Mouse (Mus musculus): ENCODE data around the gene Dstyk. TPM values are rescaled to one million over a fixed set of nuclear protein-coding genes. Genes with fewer than 3 reads are reported as not detected.

The Dstyk gene
- polyA plus RNA-seq, 1 experiment from 2014 or later: 8.6 TPM

- Histone ChIP-seq H3K4me1 (replicated peaks) (peaks cover 54% of the 10 kb centered on the region), H3K27ac (replicated peaks) (no peak overlapping the region; the same call in 1 of the 2 replicates), H3K4me3 (no peak overlapping the region), H3K4me2 (no peak overlapping the region; the same call in 1 of the 2 replicates), H3K36me3 (peaks cover 15% of the 10 kb centered on the region), H3K9me3 (no peaks in the 10 kb centered on the region), H3K27me3 (no peaks in the 10 kb centered on the region), H3K9ac (no peak overlapping the region)
- ATAC-seq (ENCODE audit: low FRiP score, low read depth): no peak
- WGBS: 60% methylated on average over 7 of the region's 7 CpGs
These were observed 40.3 kb upstream of the Dstyk start for GRCm38 (mm10) chr1:132377055-132377365.

GRCm38 (mm10) chr1:132377811-132378210 is 39.5 kb upstream of the Dstyk start:
- no peak overlapping the region for H3K9ac ChIP-seq
- H3K36me3 ChIP-seq: peaks cover 15% of the 10 kb centered on the region
- H3K27me3 ChIP-seq: no peaks in the 10 kb centered on the region
- H3K9me3 ChIP-seq: no peaks in the 10 kb centered on the region
- no peak for ATAC-seq (ENCODE audit: low FRiP score, low read depth)
- peaks cover 47% of the 10 kb centered on the region for H3K4me1 ChIP-seq (replicated peaks)
- H3K4me3 ChIP-seq: no peak overlapping the region
- no peak overlapping the region for H3K4me2 ChIP-seq
- 89% methylated on average over 3 of the region's 3 CpGs for WGBS
- H3K27ac ChIP-seq (replicated peaks): no peak overlapping the region

- H3K4me1 ChIP-seq (replicated peaks): peaks cover 37% of the 10 kb centered on the region
- 80% methylated on average over 27 of the region's 27 CpGs for WGBS
These were observed 36.7 kb upstream of the Dstyk start for GRCm38 (mm10) chr1:132380550-132381100.

GRCm38 (mm10) chr1:132381929-132382328 is 35.4 kb upstream of the Dstyk start:
- peaks cover 40% of the 10 kb centered on the region for H3K4me1 ChIP-seq (replicated peaks)
- no peak overlapping the region for H3K4me3 ChIP-seq
- H3K9me3 ChIP-seq: no peaks in the 10 kb centered on the region
- no peaks in the 10 kb centered on the region for H3K27me3 ChIP-seq
- ATAC-seq (ENCODE audit: low FRiP score, low read depth): no peak
- 59% methylated on average over 10 of the region's 10 CpGs for WGBS
- peaks cover 15% of the 10 kb centered on the region for H3K36me3 ChIP-seq
- no peak overlapping the region for H3K9ac ChIP-seq
- no peak overlapping the region for H3K4me2 ChIP-seq
- H3K27ac ChIP-seq (replicated peaks): no peak overlapping the region

More at GRCm38 (mm10) chr1:132380550-132381100, 36.7 kb upstream of the Dstyk start:
- no peaks in the 10 kb centered on the region for H3K27me3 ChIP-seq
- peaks cover 15% of the 10 kb centered on the region for H3K36me3 ChIP-seq
- no peak overlapping the region for H3K9ac ChIP-seq
- no peaks in the 10 kb centered on the region for H3K9me3 ChIP-seq
- no peak overlapping the region for H3K4me2 ChIP-seq
- no peak for ATAC-seq (ENCODE audit: low FRiP score, low read depth)
- no peak overlapping the region for H3K27ac ChIP-seq (replicated peaks)
- no peak overlapping the region for H3K4me3 ChIP-seq

- Histone ChIP-seq H3K4me3 (no peak overlapping the region), H3K4me1 (replicated peaks) (peaks cover 52% of the 10 kb centered on the region), H3K27ac (replicated peaks) (no peak overlapping the region), H3K36me3 (peaks cover 15% of the 10 kb centered on the region), H3K9ac (no peak overlapping the region), H3K4me2 (no peak overlapping the region), H3K9me3 (no peaks in the 10 kb centered on the region), H3K27me3 (no peaks in the 10 kb centered on the region)
- WGBS: 76% methylated on average over 8 of the region's 8 CpGs
- no peak for ATAC-seq (ENCODE audit: low FRiP score, low read depth)
These were observed 33.3 kb upstream of the Dstyk start for GRCm38 (mm10) chr1:132384001-132384554.

GRCm38 (mm10) chr1:132385266-132385665 is 32.1 kb upstream of the Dstyk start:
- H3K27me3 ChIP-seq: no peaks in the 10 kb centered on the region
- H3K27ac ChIP-seq (replicated peaks): peak overlapping the region; percentile 35
- no peaks in the 10 kb centered on the region for H3K9me3 ChIP-seq
- peak; percentile 40; the same call in 1 of the 2 replicates for ATAC-seq (ENCODE audit: low FRiP score, low read depth)
- no peak overlapping the region for H3K4me3 ChIP-seq
- peak overlapping the region; percentile 13; the same call in 1 of the 2 replicates for H3K4me2 ChIP-seq
- H3K4me1 ChIP-seq (replicated peaks): peaks cover 64% of the 10 kb centered on the region
- H3K9ac ChIP-seq: no peak overlapping the region
- 39% methylated on average over 14 of the region's 14 CpGs for WGBS
- peaks cover 4% of the 10 kb centered on the region for H3K36me3 ChIP-seq

- Histone ChIP-seq H3K9ac (no peak overlapping the region), H3K27ac (replicated peaks) (peak overlapping the region; percentile 35), H3K27me3 (no peaks in the 10 kb centered on the region), H3K4me2 (0 out of 2 replicates have a peak overlapping the region, but pooled peaks have one; percentile 13), H3K4me1 (replicated peaks) (peaks cover 68% of the 10 kb centered on the region), H3K9me3 (no peaks in the 10 kb centered on the region), H3K4me3 (no peak overlapping the region), H3K36me3 (no peaks in the 10 kb centered on the region; the same call in 1 of the 2 replicates)
- ATAC-seq (ENCODE audit: low FRiP score, low read depth): no peak
- 59% methylated on average over 4 of the region's 4 CpGs for WGBS
These were observed 31.6 kb upstream of the Dstyk start for GRCm38 (mm10) chr1:132385711-132386110.

- WGBS: 61% methylated on average over 4 of the region's 4 CpGs
- no peak overlapping the region for H3K27ac ChIP-seq (replicated peaks)
- no peaks in the 10 kb centered on the region for H3K9me3 ChIP-seq
- H3K4me2 ChIP-seq: no peak overlapping the region
- H3K27me3 ChIP-seq: no peaks in the 10 kb centered on the region
- ATAC-seq (ENCODE audit: low FRiP score, low read depth): no peak
- H3K36me3 ChIP-seq: no peaks in the 10 kb centered on the region
- peaks cover 69% of the 10 kb centered on the region for H3K4me1 ChIP-seq (replicated peaks)
- H3K9ac ChIP-seq: no peak overlapping the region
- H3K4me3 ChIP-seq: no peak overlapping the region
These were observed 31.1 kb upstream of the Dstyk start for GRCm38 (mm10) chr1:132386266-132386665.

GRCm38 (mm10) chr1:132387943-132388342 is 29.4 kb upstream of the Dstyk start:
- no peak for ATAC-seq (ENCODE audit: low FRiP score, low read depth)
- WGBS: 28% methylated on average over 4 of the region's 4 CpGs
- Histone ChIP-seq H3K4me1 (replicated peaks) (peaks cover 78% of the 10 kb centered on the region), H3K36me3 (no peaks in the 10 kb centered on the region), H3K4me3 (0 out of 2 replicates have a peak overlapping the region, but pooled peaks have one; percentile 3), H3K9ac (no peak overlapping the region), H3K9me3 (no peaks in the 10 kb centered on the region), H3K4me2 (peak overlapping the region; percentile 80), H3K27me3 (no peaks in the 10 kb centered on the region), H3K27ac (replicated peaks) (0 out of 2 replicates have a peak overlapping the region, but pooled peaks have one; percentile 16)

GRCm38 (mm10) chr1:132388813-132389803 is 28.2 kb upstream of the Dstyk start:
- no peak overlapping the region; the same call in 1 of the 2 replicates for H3K27ac ChIP-seq (replicated peaks)
- no peaks in the 10 kb centered on the region for H3K36me3 ChIP-seq
- H3K9me3 ChIP-seq: no peaks in the 10 kb centered on the region
- no peaks in the 10 kb centered on the region for H3K27me3 ChIP-seq
- peaks cover 77% of the 10 kb centered on the region for H3K4me1 ChIP-seq (replicated peaks)
- WGBS: 33% methylated on average over 8 of the region's 8 CpGs
- peak overlapping the region; percentile 80 for H3K4me2 ChIP-seq
- no peak for ATAC-seq (ENCODE audit: low FRiP score, low read depth)
- peak overlapping the region; percentile 78 for H3K4me3 ChIP-seq
- peak overlapping the region; percentile 86; the same call in 1 of the 2 replicates for H3K9ac ChIP-seq

GRCm38 (mm10) chr1:132389886-132390585 is 27.3 kb upstream of the Dstyk start:
- 0 out of 2 replicates have a peak, but pooled peaks have one; percentile 12 for ATAC-seq (ENCODE audit: low FRiP score, low read depth)
- H3K4me3 ChIP-seq: peak overlapping the region; percentile 78
- no peaks in the 10 kb centered on the region for H3K9me3 ChIP-seq
- WGBS: 7% methylated on average over 15 of the region's 15 CpGs
- H3K27ac ChIP-seq (replicated peaks): peak overlapping the region; percentile 90
- H3K9ac ChIP-seq: peak overlapping the region; percentile 86
- H3K4me2 ChIP-seq: peak overlapping the region; percentile 80
- no peaks in the 10 kb centered on the region for H3K27me3 ChIP-seq
- H3K36me3 ChIP-seq: no peaks in the 10 kb centered on the region
- H3K4me1 ChIP-seq (replicated peaks): peaks cover 67% of the 10 kb centered on the region

Measured in hindbrain, embryonic 15.5 days (tissue).